Mouse (Mus musculus): ENCODE measurements around the gene Spg11. TPM values are rescaled to one million over a fixed set of nuclear protein-coding genes. Genes with fewer than 3 reads are reported as not detected.

Gene Spg11
- total RNA-seq (2021), result 10 to 100 TPM; 23.3 to 23.7 TPM

- peak; percentile 98 for DNase-seq
- intact Hi-C loops (cut with DNase I), result no loop called here
These were observed at the start of gene Spg11 for GRCm38 (mm10) chr2:122117961-122118958. TSS of gene Spg11 (minus strand) at chr2:122118386.

GRCm38 (mm10) chr2:122164293-122164692 is 46.1 kb upstream of the Spg11 start:
- no peak for DNase-seq
- intact Hi-C loops (cut with DNase I), result loop anchor here (5.0 kb wide), 1 partner anchor 92 kb away; no protein-coding TSS in a partner anchor

- no peak for DNase-seq
- intact Hi-C loops (cut with DNase I), result loop anchor here (5.0 kb wide), 1 partner anchor 91 kb away; no protein-coding TSS in a partner anchor
These were observed 45.4 kb upstream of the Spg11 start for GRCm38 (mm10) chr2:122163430-122164195.

GRCm38 (mm10) chr2:122162529-122162928 is 44.3 kb upstream of the Spg11 start:
- intact Hi-C loops (cut with DNase I), result loop anchor here (5.0 kb wide), 1 partner anchor 90 kb away; no protein-coding TSS in a partner anchor
- no peak for DNase-seq

- DNase-seq, result no peak
- intact Hi-C loops (cut with DNase I), result loop anchor here (5.0 kb wide), 1 partner anchor 89 kb away; no protein-coding TSS in a partner anchor
These were observed 43.4 kb upstream of the Spg11 start for GRCm38 (mm10) chr2:122161542-122161941.

- intact Hi-C loops (cut with DNase I), result loop anchor here (5.0 kb wide), 1 partner anchor 88 kb away; no protein-coding TSS in a partner anchor
These were observed 42.5 kb upstream of the Spg11 start, which contains the start of gene Trim69 for GRCm38 (mm10) chr2:122160680-122161079. TSS of gene Trim69 (plus strand) at chr2:122160700.

GRCm38 (mm10) chr2:122159667-122160066 is 41.5 kb upstream of the Spg11 start:
- DNase-seq, result no peak
- intact Hi-C loops (cut with DNase I), result loop anchor here (5.0 kb wide), 1 partner anchor 87 kb away; no protein-coding TSS in a partner anchor

More at GRCm38 (mm10) chr2:122160680-122161079, 42.5 kb upstream of the Spg11 start, which contains the start of gene Trim69:
- peak; percentile 85 for DNase-seq

GRCm38 (mm10) chr2:122158362-122158802 is 40.2 kb upstream of the Spg11 start:
- intact Hi-C loops (cut with DNase I), result no loop called here
- no peak for DNase-seq

- no peak for DNase-seq
- intact Hi-C loops (cut with DNase I), result no loop called here
These were observed 39.4 kb upstream of the Spg11 start for GRCm38 (mm10) chr2:122157561-122157960.

- intact Hi-C loops (cut with DNase I), result no loop called here
- no peak for DNase-seq
These were observed 38.0 kb upstream of the Spg11 start for GRCm38 (mm10) chr2:122156051-122156700.

- DNase-seq, result no peak
- intact Hi-C loops (cut with DNase I), result no loop called here
These were observed 37.1 kb upstream of the Spg11 start for GRCm38 (mm10) chr2:122155292-122155691.

- no peak for DNase-seq
- intact Hi-C loops (cut with DNase I), result no loop called here
These were observed 36.3 kb upstream of the Spg11 start for GRCm38 (mm10) chr2:122154479-122154878.

GRCm38 (mm10) chr2:122153681-122154365 is 35.6 kb upstream of the Spg11 start:
- intact Hi-C loops (cut with DNase I), result no loop called here
- no peak for DNase-seq

- DNase-seq, result no peak
- intact Hi-C loops (cut with DNase I), result no loop called here
These were observed 34.7 kb upstream of the Spg11 start for GRCm38 (mm10) chr2:122152850-122153249.

- intact Hi-C loops (cut with DNase I), result no loop called here
- no peak for DNase-seq
These were observed 33.0 kb upstream of the Spg11 start for GRCm38 (mm10) chr2:122151221-122151620.

- intact Hi-C loops (cut with DNase I), result no loop called here
- DNase-seq, result no peak
These were observed 31.5 kb upstream of the Spg11 start for GRCm38 (mm10) chr2:122149716-122150115.

GRCm38 (mm10) chr2:122149316-122149715 is 31.1 kb upstream of the Spg11 start:
- no peak for DNase-seq
- intact Hi-C loops (cut with DNase I), result no loop called here

GRCm38 (mm10) chr2:122148242-122148917 is 30.2 kb upstream of the Spg11 start:
- DNase-seq, result peak; percentile 24
- intact Hi-C loops (cut with DNase I), result no loop called here

Measured in left cerebral cortex, postnatal 4 days (tissue).